Mouse (Mus musculus) spleen, postnatal 14 days (tissue): ENCODE measurements around the gene Trim2.

Source experiments
- DNase-seq, 2 experiments: peaks; one replicate each; pipeline ENCODE4 v3.0.0; 2021 to 2022; ENCODE audit warnings: low spot score in 2 of 2

Gene Trim2

GRCm38 (mm10) chr3:84224982-84225381 is 81.7 kb downstream of the Trim2 start:
- DNase-seq = no peak

GRCm38 (mm10) chr3:84220748-84221147 is 85.9 kb downstream of the Trim2 start:
- no peak for DNase-seq

- no peak for DNase-seq
These were observed 86.4 kb downstream of the Trim2 start for GRCm38 (mm10) chr3:84220326-84220725.

GRCm38 (mm10) chr3:84219720-84220273 is 86.9 kb downstream of the Trim2 start:
- no peak for DNase-seq

- DNase-seq = no peak
These were observed 87.4 kb downstream of the Trim2 start for GRCm38 (mm10) chr3:84219166-84219710.

- DNase-seq = no peak
These were observed 88.2 kb downstream of the Trim2 start for GRCm38 (mm10) chr3:84218498-84218897.

GRCm38 (mm10) chr3:84217961-84218351 is 88.7 kb downstream of the Trim2 start:
- no peak for DNase-seq

GRCm38 (mm10) chr3:84217118-84217960 is 89.3 kb downstream of the Trim2 start:
- DNase-seq = no peak

- DNase-seq = no peak
These were observed 90.8 kb downstream of the Trim2 start for GRCm38 (mm10) chr3:84215743-84216360.

GRCm38 (mm10) chr3:84215253-84215652 is 91.4 kb downstream of the Trim2 start:
- no peak for DNase-seq

GRCm38 (mm10) chr3:84214501-84214900 is 92.2 kb downstream of the Trim2 start:
- DNase-seq = no peak

GRCm38 (mm10) chr3:84211340-84211875 is 95.3 kb downstream of the Trim2 start:
- DNase-seq = no peak

GRCm38 (mm10) chr3:84208917-84209513 is 97.7 kb downstream of the Trim2 start:
- no peak for DNase-seq

GRCm38 (mm10) chr3:84208475-84208874 is 98.2 kb downstream of the Trim2 start:
- no peak for DNase-seq

- no peak for DNase-seq
These were observed 99.3 kb downstream of the Trim2 start for GRCm38 (mm10) chr3:84207366-84207765.

- DNase-seq = no peak
These were observed 100.6 kb downstream of the Trim2 start for GRCm38 (mm10) chr3:84206106-84206505.

- DNase-seq = no peak
These were observed 101.0 kb downstream of the Trim2 start for GRCm38 (mm10) chr3:84205650-84206049.

GRCm38 (mm10) chr3:84204640-84205039 is 102.0 kb downstream of the Trim2 start:
- DNase-seq = no peak

GRCm38 (mm10) chr3:84200559-84201420 is 105.9 kb downstream of the Trim2 start:
- no peak for DNase-seq

- DNase-seq = no peak
These were observed 107.2 kb downstream of the Trim2 start for GRCm38 (mm10) chr3:84199516-84199915.

- no peak for DNase-seq
These were observed 108.4 kb downstream of the Trim2 start for GRCm38 (mm10) chr3:84198229-84198628.
